Mouse (Mus musculus): ENCODE results near the gene Ankmy2.

The Ankmy2 gene

GRCm38 (mm10) chr12:36156637-36157303 lies at the start of gene Ankmy2:
Ankmy2 (plus strand) TSS chr12:36157114.
- DNase-seq = peak; percentile 91

GRCm38 (mm10) chr12:36108442-36108841 lies 48.5 kb upstream of the Ankmy2 start:
- no peak for DNase-seq

- DNase-seq = no peak
Measured at GRCm38 (mm10) chr12:36110457-36110856, 46.5 kb upstream of the Ankmy2 start.

- DNase-seq = no peak
Measured at GRCm38 (mm10) chr12:36111110-36111509, 45.8 kb upstream of the Ankmy2 start.

- DNase-seq = no peak
Measured at GRCm38 (mm10) chr12:36112081-36112480, 44.8 kb upstream of the Ankmy2 start.

GRCm38 (mm10) chr12:36117161-36117560 lies 39.8 kb upstream of the Ankmy2 start:
- DNase-seq = no peak

GRCm38 (mm10) chr12:36119244-36119643 lies 37.7 kb upstream of the Ankmy2 start:
- DNase-seq = no peak

GRCm38 (mm10) chr12:36126049-36126448 lies 30.9 kb upstream of the Ankmy2 start:
- DNase-seq = no peak

GRCm38 (mm10) chr12:36129826-36130225 lies 27.1 kb upstream of the Ankmy2 start:
- DNase-seq = no peak

- no peak for DNase-seq
Measured at GRCm38 (mm10) chr12:36132254-36132653, 24.7 kb upstream of the Ankmy2 start.

- no peak for DNase-seq
Measured at GRCm38 (mm10) chr12:36132668-36133067, 24.2 kb upstream of the Ankmy2 start.

GRCm38 (mm10) chr12:36133547-36133946 lies 23.4 kb upstream of the Ankmy2 start:
- DNase-seq = no peak

GRCm38 (mm10) chr12:36134111-36134510 lies 22.8 kb upstream of the Ankmy2 start:
- no peak for DNase-seq

- DNase-seq = no peak
Measured at GRCm38 (mm10) chr12:36135409-36135808, 21.5 kb upstream of the Ankmy2 start.

GRCm38 (mm10) chr12:36136285-36136684 lies 20.6 kb upstream of the Ankmy2 start:
- no peak for DNase-seq

- no peak for DNase-seq
Measured at GRCm38 (mm10) chr12:36137192-36137591, 19.7 kb upstream of the Ankmy2 start.

GRCm38 (mm10) chr12:36140401-36140800 lies 16.5 kb upstream of the Ankmy2 start:
- peak; percentile 28 for DNase-seq

GRCm38 (mm10) chr12:36146230-36147011 lies 10.5 kb upstream of the Ankmy2 start:
- no peak for DNase-seq

GRCm38 (mm10) chr12:36150265-36150664 lies 6.6 kb upstream of the Ankmy2 start:
- DNase-seq = no peak

GRCm38 (mm10) chr12:36150737-36151136 lies 6.2 kb upstream of the Ankmy2 start:
- DNase-seq = no peak

GRCm38 (mm10) chr12:36155141-36155641 lies 1.7 kb upstream of the Ankmy2 start:
- DNase-seq = peak; percentile 15

- DNase-seq = no peak
Measured at GRCm38 (mm10) chr12:36156101-36156636, 745 bp upstream of the Ankmy2 start.

- DNase-seq = no peak
Measured at GRCm38 (mm10) chr12:36157304-36157637, 357 bp downstream of the Ankmy2 start.

Data from lung, postnatal 14 days (tissue).